Mouse (Mus musculus): Measurements from ENCODE around the gene Hfe. TPM values are rescaled to one million over a fixed set of nuclear protein-coding genes. Genes with fewer than 3 reads are reported as not detected.
A peak's percentile ranks its signal among the peaks of the same experiment; 100 is the strongest.
"Not testable (repeated sequence)": the region's sequence is repeated elsewhere in the genome, so short reads cannot be mapped to it uniquely, and the experiment has no call there.

Gene Hfe
- polyA plus RNA-seq, 1 experiment from 2014 or later, result 7.6 TPM

DNA sequence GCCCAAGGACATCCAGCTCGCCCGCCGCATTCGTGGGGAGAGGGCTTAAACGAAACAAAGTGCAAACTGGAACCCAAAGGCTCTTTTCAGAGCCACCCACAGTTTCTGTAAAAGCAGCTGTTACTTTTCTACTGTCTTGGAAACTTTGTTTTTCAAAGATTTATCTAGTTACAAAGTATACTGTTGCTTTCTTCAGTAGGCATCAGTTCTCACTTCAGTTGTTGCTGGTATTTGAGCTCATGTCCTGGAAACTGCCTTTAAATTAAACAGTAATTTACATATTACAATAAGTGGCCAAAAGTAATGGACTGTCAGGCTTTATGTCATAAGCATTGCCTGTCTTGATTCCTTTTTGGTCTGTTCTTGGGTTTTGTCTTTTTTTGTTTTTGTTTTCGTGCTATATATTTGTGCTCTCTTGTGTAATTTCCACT, 42.1 kb upstream of the Hfe start:
- no peak for ATAC-seq (ENCODE audit: low FRiP score, low TSS enrichment)
- peak overlapping the region; percentile 60 for H3K9ac ChIP-seq (ENCODE audit: low read depth, low read length)
- H3K4me1 ChIP-seq (ENCODE audit: control insufficient read depth, insufficient read depth, low read length), result 0 out of 2 replicates have a peak, but pooled peaks cover 10% of the 10 kb centered on the region
- no peaks in the 10 kb centered on the region for H3K9me3 ChIP-seq (ENCODE audit: control insufficient read depth, low read length)
- peak overlapping the region; percentile 41 for H3K4me2 ChIP-seq (replicated peaks; ENCODE audit: low read depth, low read length)
- H3K4me3 ChIP-seq (ENCODE audit: low read length), result peak overlapping the region; percentile 40
- 9% methylated on average over 6 of the region's 6 CpGs for WGBS
- H3K27ac ChIP-seq (ENCODE audit: low read depth, low read length), result peak overlapping the region; percentile 85
- no peaks in the 10 kb centered on the region for H3K27me3 ChIP-seq (ENCODE audit: control insufficient read depth, insufficient read depth, low read length)
- no peaks in the 10 kb centered on the region for H3K36me3 ChIP-seq (ENCODE audit: control insufficient read depth, insufficient read depth, low read length)

GRCm38 (mm10) chr13:23752067-23752741, 41.5 kb upstream of the Hfe start, which contains the start of gene Hist1h3b:
Hist1h3b (plus strand) TSS chr13:23752267.
- H3K4me3 ChIP-seq (ENCODE audit: low read length), result peak within 1 kb of the TSS; percentile 44
- under 1% methylated on average over 15 of the region's 47 CpGs for WGBS
- ATAC-seq (ENCODE audit: low FRiP score, low TSS enrichment), result peak; percentile 93
- H3K4me1 ChIP-seq (ENCODE audit: control insufficient read depth, insufficient read depth, low read length); H3K9me3 ChIP-seq (ENCODE audit: control insufficient read depth, low read length); H3K36me3 ChIP-seq (ENCODE audit: control insufficient read depth, insufficient read depth, low read length); H3K27me3 ChIP-seq (ENCODE audit: control insufficient read depth, insufficient read depth, low read length): not testable (repeated sequence)
- H3K4me2 ChIP-seq (replicated peaks; ENCODE audit: low read depth, low read length), result peak within 1 kb of the TSS; percentile 53
- peak within 1 kb of the TSS; percentile 97 for H3K27ac ChIP-seq (ENCODE audit: low read depth, low read length)
- peak within 1 kb of the TSS; percentile 70 for H3K9ac ChIP-seq (ENCODE audit: low read depth, low read length)

- peak; percentile 28; the same call in 1 of the 2 replicates for ATAC-seq (ENCODE audit: low FRiP score, low TSS enrichment)
Observed at GRCm38 (mm10) chr13:23751478-23751956, 40.9 kb upstream of the Hfe start.

DNA sequence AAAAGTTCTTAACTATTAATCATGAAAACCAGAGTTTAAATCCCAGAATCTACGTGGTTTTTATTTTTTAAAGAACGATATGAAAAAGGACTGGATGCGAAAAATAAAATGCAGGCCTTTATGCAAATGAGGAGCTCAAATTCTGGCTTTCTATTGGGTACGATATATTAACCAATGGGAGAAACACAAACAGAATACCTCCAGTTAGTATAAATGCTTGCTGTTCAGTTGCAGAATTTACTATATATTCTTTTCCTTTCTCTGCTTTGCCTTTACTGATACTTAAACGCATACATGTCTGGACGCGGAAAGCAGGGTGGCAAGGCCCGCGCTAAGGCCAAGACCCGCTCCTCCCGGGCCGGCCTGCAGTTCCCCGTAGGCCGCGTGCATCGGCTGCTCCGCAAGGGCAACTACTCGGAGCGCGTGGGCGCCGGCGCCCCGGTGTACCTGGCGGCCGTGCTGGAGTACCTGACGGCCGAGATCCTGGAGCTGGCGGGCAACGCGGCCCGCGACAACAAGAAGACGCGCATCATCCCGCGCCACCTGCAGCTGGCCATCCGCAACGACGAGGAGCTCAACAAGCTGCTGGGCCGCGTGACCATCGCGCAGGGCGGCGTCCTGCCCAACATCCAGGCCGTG, 40.3 kb upstream of the Hfe start, which contains the start of gene Hist1h2ab:
TSS of gene Hist1h2ab (plus strand) at position 288 of the 639 bp plus-strand sequence.
- H3K4me1 ChIP-seq (ENCODE audit: control insufficient read depth, insufficient read depth, low read length); H3K9me3 ChIP-seq (ENCODE audit: control insufficient read depth, low read length); H3K36me3 ChIP-seq (ENCODE audit: control insufficient read depth, insufficient read depth, low read length); H3K27me3 ChIP-seq (ENCODE audit: control insufficient read depth, insufficient read depth, low read length): not testable (repeated sequence)
- WGBS, result under 1% methylated on average over 25 of the region's 47 CpGs
- Histone ChIP-seq H3K4me2 (replicated peaks; ENCODE audit: low read depth, low read length) (peak within 1 kb of the TSS; percentile 53), H3K9ac (ENCODE audit: low read depth, low read length) (peak within 1 kb of the TSS; percentile 70), H3K27ac (ENCODE audit: low read depth, low read length) (peak within 1 kb of the TSS; percentile 97), H3K4me3 (ENCODE audit: low read length) (peak within 1 kb of the TSS; percentile 44)
- ATAC-seq (ENCODE audit: low FRiP score, low TSS enrichment), result peak; percentile 50; the same call in 1 of the 2 replicates

More at GRCm38 (mm10) chr13:23751478-23751956, 40.9 kb upstream of the Hfe start:
- peak overlapping the region; percentile 53 for H3K4me2 ChIP-seq (replicated peaks; ENCODE audit: low read depth, low read length)
- H3K27ac ChIP-seq (ENCODE audit: low read depth, low read length), result peak overlapping the region; percentile 97
- H3K4me3 ChIP-seq (ENCODE audit: low read length), result peak overlapping the region; percentile 44
- H3K4me1 ChIP-seq (ENCODE audit: control insufficient read depth, insufficient read depth, low read length), result 0 out of 2 replicates have a peak, but pooled peaks cover 8% of the 10 kb centered on the region
- H3K36me3 ChIP-seq (ENCODE audit: control insufficient read depth, insufficient read depth, low read length), result no peaks in the 10 kb centered on the region
- peak overlapping the region; percentile 70 for H3K9ac ChIP-seq (ENCODE audit: low read depth, low read length)
- no peaks in the 10 kb centered on the region for H3K27me3 ChIP-seq (ENCODE audit: control insufficient read depth, insufficient read depth, low read length)
- 1% methylated on average over 11 of the region's 11 CpGs for WGBS
- no peaks in the 10 kb centered on the region for H3K9me3 ChIP-seq (ENCODE audit: control insufficient read depth, low read length)

DNA sequence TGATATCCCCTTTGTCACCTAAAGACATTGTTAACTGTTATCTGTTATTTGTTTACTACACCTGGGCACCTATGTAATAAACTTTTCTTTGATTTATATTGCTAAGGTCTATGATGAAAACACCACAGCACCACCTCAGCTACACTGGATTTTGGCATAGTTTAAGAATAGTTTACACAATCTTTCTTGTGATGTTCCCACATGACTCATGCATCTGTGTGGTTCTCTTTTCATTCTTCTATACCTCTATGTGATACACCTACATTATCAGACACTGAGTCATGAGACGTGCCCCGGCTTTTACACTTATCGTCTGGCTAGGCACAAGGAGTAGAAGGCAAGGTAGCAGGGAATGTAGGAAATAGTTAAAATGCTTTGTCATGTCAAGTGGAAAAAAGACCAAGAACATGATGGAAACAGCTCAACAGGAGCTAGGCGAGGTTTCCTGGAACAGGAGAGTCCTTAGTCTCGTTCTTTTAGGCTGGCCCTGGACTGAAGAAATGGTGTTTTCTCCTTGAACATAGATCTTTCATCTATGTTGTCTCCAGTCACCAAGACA, 39.0 kb upstream of the Hfe start:
- no peak for ATAC-seq (ENCODE audit: low FRiP score, low TSS enrichment)
- 85% methylated on average over 5 of the region's 5 CpGs for WGBS
- Histone ChIP-seq H3K36me3 (ENCODE audit: control insufficient read depth, insufficient read depth, low read length) (no peaks in the 10 kb centered on the region), H3K4me3 (ENCODE audit: low read length) (no peak overlapping the region), H3K9ac (ENCODE audit: low read depth, low read length) (no peak overlapping the region), H3K27me3 (ENCODE audit: control insufficient read depth, insufficient read depth, low read length) (no peaks in the 10 kb centered on the region), H3K4me2 (replicated peaks; ENCODE audit: low read depth, low read length) (no peak overlapping the region), H3K27ac (ENCODE audit: low read depth, low read length) (peak overlapping the region; percentile 92), H3K9me3 (ENCODE audit: control insufficient read depth, low read length) (no peaks in the 10 kb centered on the region), H3K4me1 (ENCODE audit: control insufficient read depth, insufficient read depth, low read length) (peaks cover 8% of the 10 kb centered on the region; the same call in 1 of the 2 replicates)

GRCm38 (mm10) chr13:23747892-23748288, 37.2 kb upstream of the Hfe start:
- WGBS, result 10% methylated on average over 4 of the region's 4 CpGs
- ATAC-seq (ENCODE audit: low FRiP score, low TSS enrichment), result no peak
- H3K4me3 ChIP-seq (ENCODE audit: low read length), result peak overlapping the region; percentile 45; the same call in 1 of the 2 replicates
- H3K27me3 ChIP-seq (ENCODE audit: control insufficient read depth, insufficient read depth, low read length), result no peaks in the 10 kb centered on the region
- peaks cover 14% of the 10 kb centered on the region; the same call in 1 of the 2 replicates for H3K4me1 ChIP-seq (ENCODE audit: control insufficient read depth, insufficient read depth, low read length)
- H3K9me3 ChIP-seq (ENCODE audit: control insufficient read depth, low read length), result no peaks in the 10 kb centered on the region
- peak overlapping the region; percentile 56; the same call in 1 of the 2 replicates for H3K9ac ChIP-seq (ENCODE audit: low read depth, low read length)
- H3K27ac ChIP-seq (ENCODE audit: low read depth, low read length), result peak overlapping the region; percentile 98
- H3K4me2 ChIP-seq (replicated peaks; ENCODE audit: low read depth, low read length), result peak overlapping the region; percentile 67
- no peaks in the 10 kb centered on the region for H3K36me3 ChIP-seq (ENCODE audit: control insufficient read depth, insufficient read depth, low read length)

GRCm38 (mm10) chr13:23747081-23747891, 36.6 kb upstream of the Hfe start:
- H3K9me3 ChIP-seq (ENCODE audit: control insufficient read depth, low read length), result no peaks in the 10 kb centered on the region
- H3K36me3 ChIP-seq (ENCODE audit: control insufficient read depth, insufficient read depth, low read length), result no peaks in the 10 kb centered on the region
- peak overlapping the region; percentile 98 for H3K27ac ChIP-seq (ENCODE audit: low read depth, low read length)
- H3K4me3 ChIP-seq (ENCODE audit: low read length), result peak overlapping the region; percentile 45
- 6% methylated on average over 10 of the region's 13 CpGs for WGBS
- H3K4me1 ChIP-seq (ENCODE audit: control insufficient read depth, insufficient read depth, low read length), result peaks cover 14% of the 10 kb centered on the region; the same call in 1 of the 2 replicates
- peak overlapping the region; percentile 56 for H3K9ac ChIP-seq (ENCODE audit: low read depth, low read length)
- peak overlapping the region; percentile 67 for H3K4me2 ChIP-seq (replicated peaks; ENCODE audit: low read depth, low read length)
- ATAC-seq (ENCODE audit: low FRiP score, low TSS enrichment), result 0 out of 2 replicates have a peak, but pooled peaks have one; percentile 1
- H3K27me3 ChIP-seq (ENCODE audit: control insufficient read depth, insufficient read depth, low read length), result no peaks in the 10 kb centered on the region

Measured in kidney, embryonic 14.5 days (tissue).